Mouse (Mus musculus) liver (tissue): ENCODE measurements around the gene Vat1l.

Experiments used
- DNase-seq: peaks from one replicate; pipeline ENCODE4 v3.0.0-alpha.2; 2020; ENCODE audit warnings: mixed read lengths

Vat1l gene

GRCm38 (mm10) chr8:114401679-114402078 lies 196.3 kb downstream of the Vat1l start:
- no peak for DNase-seq

- no peak for DNase-seq
Observed at GRCm38 (mm10) chr8:114411421-114411820, 206.0 kb downstream of the Vat1l start.

- no peak for DNase-seq
Observed at GRCm38 (mm10) chr8:114417786-114418185, 212.4 kb downstream of the Vat1l start, which contains the start of gene Clec3a. Gene Clec3a, plus strand, starts transcription at chr8:114418086.

GRCm38 (mm10) chr8:114418486-114418885 lies 213.1 kb downstream of the Vat1l start:
- no peak for DNase-seq

- no peak for DNase-seq
Observed at GRCm38 (mm10) chr8:114418904-114419303, 213.5 kb downstream of the Vat1l start.

GRCm38 (mm10) chr8:114421544-114421943 lies 216.1 kb downstream of the Vat1l start:
- no peak for DNase-seq
